Mouse (Mus musculus): ENCODE data around the gene Prss44. TPM values are rescaled to one million over a fixed set of nuclear protein-coding genes. Genes with fewer than 3 reads are reported as not detected.

The Prss44 gene
- polyA plus RNA-seq, 1 experiment from 2014 or later = not detected

Other genes with a start within 250 kb of the Prss44 start
- gene Nradd, start 189.5 kb upstream of the Prss44 start, polyA plus RNA-seq (2014; fragmentation: Nextera tagmentation; extraction: Ambion mirVana) = 20.7 and 22.8 TPM in 2 replicates
- 1.1 and 1.6 TPM in 2 replicates for gene Nbeal2, start 159.8 kb upstream of the Prss44 start, polyA plus RNA-seq (2014; fragmentation: Nextera tagmentation; extraction: Ambion mirVana)
- 135 and 144 TPM in 2 replicates for gene Ccdc12, start 157.5 kb upstream of the Prss44 start, polyA plus RNA-seq (2014; fragmentation: Nextera tagmentation; extraction: Ambion mirVana)
- 0.48 and 0.63 TPM in 2 replicates for gene Myl3, start 72.1 kb upstream of the Prss44 start, polyA plus RNA-seq (2014; fragmentation: Nextera tagmentation; extraction: Ambion mirVana)
- gene Pth1r, start 66.8 kb upstream of the Prss44 start, polyA plus RNA-seq (2014; fragmentation: Nextera tagmentation; extraction: Ambion mirVana) = 17.0 and 20.3 TPM in 2 replicates
- not detected in 2 replicates for gene Prss42, start 15.8 kb upstream of the Prss44 start, polyA plus RNA-seq (2014; fragmentation: Nextera tagmentation; extraction: Ambion mirVana)
- gene Prss43, start 12.7 kb downstream of the Prss44 start, polyA plus RNA-seq (2014; fragmentation: Nextera tagmentation; extraction: Ambion mirVana) = not detected in 2 replicates
- 0.14 TPM in 1 of 2 replicates, not detected in the other for gene Prss45, start 20.6 kb downstream of the Prss44 start, polyA plus RNA-seq (2014; fragmentation: Nextera tagmentation; extraction: Ambion mirVana)
- gene Prss46, start 30.5 kb downstream of the Prss44 start, polyA plus RNA-seq (2014; fragmentation: Nextera tagmentation; extraction: Ambion mirVana) = 0.11 TPM in 1 of 2 replicates, not detected in the other
- 0.37 TPM in 1 of 2 replicates, not detected in the other for gene Prss50, start 44.0 kb downstream of the Prss44 start, polyA plus RNA-seq (2014; fragmentation: Nextera tagmentation; extraction: Ambion mirVana)
- 0.54 and 0.71 TPM in 2 replicates for gene Als2cl, start 65.9 kb downstream of the Prss44 start, polyA plus RNA-seq (2014; fragmentation: Nextera tagmentation; extraction: Ambion mirVana)
- gene Tmie, start 66.1 kb downstream of the Prss44 start, polyA plus RNA-seq (2014; fragmentation: Nextera tagmentation; extraction: Ambion mirVana) = 0.18 and 0.22 TPM in 2 replicates
- not detected in 2 replicates for gene Fam240a, start 102.9 kb downstream of the Prss44 start, polyA plus RNA-seq (2014; fragmentation: Nextera tagmentation; extraction: Ambion mirVana)
- not detected in 2 replicates for gene Tdgf1, start 132.2 kb downstream of the Prss44 start, polyA plus RNA-seq (2014; fragmentation: Nextera tagmentation; extraction: Ambion mirVana)
- 0.04 TPM in 1 of 2 replicates, not detected in the other for gene Lrrc2, start 137.6 kb downstream of the Prss44 start, polyA plus RNA-seq (2014; fragmentation: Nextera tagmentation; extraction: Ambion mirVana)
- 0.11 TPM in 2 replicates for gene Rtp3, start 176.6 kb downstream of the Prss44 start, polyA plus RNA-seq (2014; fragmentation: Nextera tagmentation; extraction: Ambion mirVana)
- gene Ltf, start 205.3 kb downstream of the Prss44 start, polyA plus RNA-seq (2014; fragmentation: Nextera tagmentation; extraction: Ambion mirVana) = 0.27 and 0.44 TPM in 2 replicates
- 1.9 and 2.1 TPM in 2 replicates for gene Ccrl2, start 243.5 kb downstream of the Prss44 start, polyA plus RNA-seq (2014; fragmentation: Nextera tagmentation; extraction: Ambion mirVana)

Data from midbrain, embryonic 11.5 days (tissue).